Mouse (Mus musculus) erythroblast, embryonic 14.5 days (primary cell): Measurements from ENCODE around the gene Mlec. TPM values are rescaled to one million over a fixed set of nuclear protein-coding genes. Genes with fewer than 3 reads are reported as not detected.

Experiments
- H3K27me3 ChIP-seq: 2 replicates; pipeline ENCODE4 v1.6.1; 2012; ENCODE audit warnings: inconsistent platforms; ENCODE audit not compliant: control insufficient read depth
- H3K36me3 ChIP-seq: 2 replicates; pipeline ENCODE4 v1.6.1; 2012; ENCODE audit warnings: mild to moderate bottlenecking, inconsistent platforms; ENCODE audit not compliant: control insufficient read depth
- H3K4me1 ChIP-seq: 2 replicates; pipeline ENCODE4 v1.6.1; 2012; ENCODE audit warnings: inconsistent platforms; ENCODE audit not compliant: control insufficient read depth
- H3K4me3 ChIP-seq: replicated peaks from 2 replicates; pipeline ENCODE3; 2012; ENCODE audit warnings: moderate library complexity, mild to moderate bottlenecking, inconsistent platforms
- H3K9me3 ChIP-seq: 2 replicates; pipeline ENCODE4 v1.6.1; 2012; ENCODE audit warnings: low read length, inconsistent platforms, mixed read lengths; ENCODE audit not compliant: control insufficient read depth
- GATA1 ChIP-seq: IDR thresholded peaks from 2 replicates; pipeline ENCODE4 v1.6.1; 2012; ENCODE audit warnings: low read length, inconsistent platforms, mixed read lengths
- TAL1 ChIP-seq: IDR thresholded peaks from 3 replicates; pipeline ENCODE4 v1.6.1; 2012; ENCODE audit warnings: low read length, inconsistent platforms, mixed read lengths
- polyA plus RNA-seq: library from polyadenylated mRNA; stranded (reverse); fragments of >175 nt; gene quantifications from 2 replicates; pipeline ENCODE4 v1.2.3, GENCODE M21; 2012

Mlec gene
- polyA plus RNA-seq, 1 experiment, result 0.53 TPM

GRCm38 (mm10) chr5:115192828-115193195 is 34.8 kb upstream of the Mlec start:
- peaks cover 94% of the 10 kb centered on the region for H3K27me3 ChIP-seq
- TF ChIP-seq GATA1, result no peak
- TF ChIP-seq TAL1, result no peak
- peaks cover 9% of the 10 kb centered on the region for H3K4me1 ChIP-seq
- peaks cover 5% of the 10 kb centered on the region; the same call in 1 of the 2 replicates for H3K9me3 ChIP-seq
- H3K36me3 ChIP-seq, result no peaks in the 10 kb centered on the region
- H3K4me3 ChIP-seq, result no peak overlapping the region

GRCm38 (mm10) chr5:115191880-115192827 is 34.2 kb upstream of the Mlec start:
- peaks cover 100% of the 10 kb centered on the region for H3K27me3 ChIP-seq
- H3K4me1 ChIP-seq, result peaks cover 15% of the 10 kb centered on the region
- TF ChIP-seq GATA1, result no peak
- no peak for TF ChIP-seq TAL1
- peaks cover 5% of the 10 kb centered on the region; the same call in 1 of the 2 replicates for H3K9me3 ChIP-seq
- H3K36me3 ChIP-seq, result no peaks in the 10 kb centered on the region
- H3K4me3 ChIP-seq, result no peak overlapping the region

GRCm38 (mm10) chr5:115190081-115190480 is 32.1 kb upstream of the Mlec start:
- TF ChIP-seq TAL1, result no peak
- TF ChIP-seq GATA1, result no peak
- Histone ChIP-seq H3K4me3 (no peak overlapping the region), H3K9me3 (peaks cover 5% of the 10 kb centered on the region; the same call in 1 of the 2 replicates), H3K4me1 (peaks cover 17% of the 10 kb centered on the region), H3K36me3 (no peaks in the 10 kb centered on the region), H3K27me3 (peaks cover 100% of the 10 kb centered on the region)

- Histone ChIP-seq H3K27me3 (peaks cover 97% of the 10 kb centered on the region), H3K4me1 (peaks cover 14% of the 10 kb centered on the region)
Observed at GRCm38 (mm10) chr5:115188824-115189223, 30.8 kb upstream of the Mlec start.

GRCm38 (mm10) chr5:115187188-115188131 is 29.5 kb upstream of the Mlec start:
- H3K4me1 ChIP-seq, result peaks cover 8% of the 10 kb centered on the region
- H3K36me3 ChIP-seq, result no peaks in the 10 kb centered on the region
- no peak overlapping the region for H3K4me3 ChIP-seq
- TF ChIP-seq TAL1, result no peak
- no peak for TF ChIP-seq GATA1
- H3K9me3 ChIP-seq, result peaks cover 5% of the 10 kb centered on the region; the same call in 1 of the 2 replicates
- H3K27me3 ChIP-seq, result peaks cover 89% of the 10 kb centered on the region

More at GRCm38 (mm10) chr5:115188824-115189223, 30.8 kb upstream of the Mlec start:
- H3K9me3 ChIP-seq, result peaks cover 5% of the 10 kb centered on the region; the same call in 1 of the 2 replicates
- H3K4me3 ChIP-seq, result no peak overlapping the region
- TF ChIP-seq GATA1 (no peak), TAL1 (no peak)
- H3K36me3 ChIP-seq, result no peaks in the 10 kb centered on the region

- no peaks in the 10 kb centered on the region for H3K36me3 ChIP-seq
- H3K4me1 ChIP-seq, result peaks cover 8% of the 10 kb centered on the region
- peaks cover 84% of the 10 kb centered on the region for H3K27me3 ChIP-seq
- H3K9me3 ChIP-seq, result peaks cover 5% of the 10 kb centered on the region; the same call in 1 of the 2 replicates
- H3K4me3 ChIP-seq, result no peak overlapping the region
- TF ChIP-seq GATA1 (no peak), TAL1 (no peak)
Observed at GRCm38 (mm10) chr5:115186371-115187073, 28.5 kb upstream of the Mlec start.

- H3K27me3 ChIP-seq, result peaks cover 66% of the 10 kb centered on the region
- peaks cover 5% of the 10 kb centered on the region; the same call in 1 of the 2 replicates for H3K9me3 ChIP-seq
- no peak overlapping the region for H3K4me3 ChIP-seq
- no peaks in the 10 kb centered on the region for H3K36me3 ChIP-seq
- TF ChIP-seq GATA1 (no peak), TAL1 (no peak)
- H3K4me1 ChIP-seq, result peaks cover 8% of the 10 kb centered on the region
Observed at GRCm38 (mm10) chr5:115184726-115185125, 26.7 kb upstream of the Mlec start.

GRCm38 (mm10) chr5:115183482-115183881 is 25.5 kb upstream of the Mlec start:
- H3K27me3 ChIP-seq, result peaks cover 53% of the 10 kb centered on the region
- peaks cover 8% of the 10 kb centered on the region for H3K4me1 ChIP-seq
- H3K9me3 ChIP-seq, result peaks cover 3% of the 10 kb centered on the region; the same call in 1 of the 2 replicates
- H3K36me3 ChIP-seq, result no peaks in the 10 kb centered on the region
- no peak for TF ChIP-seq TAL1
- no peak for TF ChIP-seq GATA1
- no peak overlapping the region for H3K4me3 ChIP-seq

- H3K27me3 ChIP-seq, result peaks cover 48% of the 10 kb centered on the region
- no peaks in the 10 kb centered on the region for H3K36me3 ChIP-seq
- H3K9me3 ChIP-seq, result no peaks in the 10 kb centered on the region
- TF ChIP-seq GATA1 (no peak), TAL1 (no peak)
- H3K4me3 ChIP-seq, result no peak overlapping the region
- peaks cover 8% of the 10 kb centered on the region for H3K4me1 ChIP-seq
Observed at GRCm38 (mm10) chr5:115182925-115183324, 24.9 kb upstream of the Mlec start.
